Mouse (Mus musculus): Measurements from ENCODE around the gene Gosr1. TPM values are rescaled to one million over a fixed set of nuclear protein-coding genes. Genes with fewer than 3 reads are reported as not detected.
"Not testable (repeated sequence)": the region's sequence is repeated elsewhere in the genome, so short reads cannot be mapped to it uniquely, and the experiment has no call there.

Gene Gosr1
- 26.3 and 31.9 TPM in 2 replicates for polyA plus RNA-seq (2015; fragmentation: Nextera tagmentation; extraction: Ambion mirVana)

DNA sequence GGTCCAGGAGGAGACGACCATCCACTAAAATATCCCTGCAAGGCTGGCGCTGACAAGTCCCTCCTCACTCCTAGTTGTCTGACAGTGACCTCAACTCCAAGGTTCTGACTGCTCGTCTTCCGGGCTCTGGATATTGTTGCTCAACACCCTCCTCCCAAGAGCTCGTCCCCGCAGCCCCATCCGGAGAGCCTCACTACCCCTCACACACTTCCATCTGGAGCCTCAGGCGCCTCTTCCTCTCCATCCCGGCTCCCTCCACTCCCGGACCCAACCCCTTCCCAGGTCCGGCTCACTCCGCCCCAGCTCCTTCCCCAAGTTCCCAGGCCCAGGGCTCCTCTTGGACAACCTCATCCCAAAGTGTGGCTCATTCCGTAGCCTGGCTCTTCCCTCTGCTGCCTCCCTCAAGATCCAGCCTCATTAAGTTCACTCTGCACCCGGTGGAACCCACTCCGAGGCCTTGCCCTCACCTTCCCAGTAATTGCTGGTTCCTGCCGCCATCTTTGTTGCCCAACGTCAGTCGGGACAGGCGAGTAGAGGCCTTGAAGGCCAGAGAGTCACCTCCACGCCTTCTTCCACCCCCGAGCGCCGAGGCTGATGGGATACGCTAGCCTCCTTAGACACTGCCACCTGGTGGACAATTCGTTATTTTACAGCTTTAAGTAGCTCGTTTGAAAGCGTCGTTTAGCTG lies at the start of gene Gosr1:
TSS of gene Gosr1 (minus strand) at position 527 of the 688 bp plus-strand sequence.
- peak within 1 kb of the TSS; percentile 71 for H3K4me2 ChIP-seq
- peaks cover 26% of the 10 kb centered on the region for H3K36me3 ChIP-seq
- H3K27me3 ChIP-seq: no peaks in the 10 kb centered on the region
- peak within 1 kb of the TSS; percentile 72 for H3K4me3 ChIP-seq (replicated peaks)
- under 1% methylated on average over 28 of the region's 28 CpGs for WGBS
- peak within 1 kb of the TSS; percentile 76 for H3K27ac ChIP-seq
- peak; percentile 97 for ATAC-seq (replicated peaks; ENCODE audit: low FRiP score)
- H3K9me3 ChIP-seq (replicated peaks): no peaks in the 10 kb centered on the region
- peaks cover 3% of the 10 kb centered on the region; the same call in 1 of the 2 replicates for H3K4me1 ChIP-seq
- H3K9ac ChIP-seq: peak within 1 kb of the TSS; percentile 86

DNA sequence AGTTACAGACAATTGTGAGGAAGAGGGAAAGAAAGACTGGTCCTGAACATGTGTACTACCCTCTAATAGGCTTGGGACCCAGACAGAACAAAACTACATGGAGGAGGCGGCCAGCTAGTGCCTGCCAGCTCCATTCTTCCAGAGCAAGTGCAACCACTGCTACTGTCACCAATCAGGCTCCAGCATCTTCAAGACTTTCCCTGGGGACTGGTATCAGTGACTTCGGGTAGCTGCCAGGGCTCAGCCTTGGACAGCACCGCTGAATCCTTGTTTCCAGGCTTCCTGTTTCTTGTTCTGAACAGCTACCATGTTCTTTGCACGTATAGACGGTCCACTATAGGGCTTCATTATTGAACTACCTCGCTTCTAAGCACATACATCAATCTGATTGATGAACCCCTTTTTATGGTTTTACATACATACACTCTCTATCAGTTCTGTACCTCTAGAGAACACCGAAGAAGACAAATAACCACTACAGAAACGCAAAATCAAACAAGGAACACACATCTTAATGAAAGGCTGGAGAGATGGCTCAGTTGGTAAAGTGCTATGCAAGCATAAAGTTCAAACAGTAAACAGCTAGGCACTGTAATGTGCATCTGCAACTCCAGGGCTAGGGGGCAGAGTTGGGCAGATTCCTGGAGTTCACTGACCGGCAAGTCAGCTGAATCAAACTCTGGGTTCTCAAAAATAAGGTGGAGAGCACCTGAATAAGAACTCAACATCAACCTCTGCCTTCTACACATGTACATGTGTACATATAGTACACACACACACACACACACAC lies 47.5 kb upstream of the Gosr1 start:
- H3K4me1 ChIP-seq: 0 out of 2 replicates have a peak, but pooled peaks cover 4% of the 10 kb centered on the region
- no peaks in the 10 kb centered on the region for H3K27me3 ChIP-seq
- H3K9ac ChIP-seq: no peak overlapping the region
- 82% methylated on average over 9 of the region's 9 CpGs for WGBS
- H3K9me3 ChIP-seq (replicated peaks): no peaks in the 10 kb centered on the region
- H3K36me3 ChIP-seq: peaks cover 65% of the 10 kb centered on the region
- no peak overlapping the region for H3K27ac ChIP-seq
- ATAC-seq (replicated peaks; ENCODE audit: low FRiP score): no peak
- H3K4me2 ChIP-seq: no peak overlapping the region
- H3K4me3 ChIP-seq (replicated peaks): no peak overlapping the region

DNA sequence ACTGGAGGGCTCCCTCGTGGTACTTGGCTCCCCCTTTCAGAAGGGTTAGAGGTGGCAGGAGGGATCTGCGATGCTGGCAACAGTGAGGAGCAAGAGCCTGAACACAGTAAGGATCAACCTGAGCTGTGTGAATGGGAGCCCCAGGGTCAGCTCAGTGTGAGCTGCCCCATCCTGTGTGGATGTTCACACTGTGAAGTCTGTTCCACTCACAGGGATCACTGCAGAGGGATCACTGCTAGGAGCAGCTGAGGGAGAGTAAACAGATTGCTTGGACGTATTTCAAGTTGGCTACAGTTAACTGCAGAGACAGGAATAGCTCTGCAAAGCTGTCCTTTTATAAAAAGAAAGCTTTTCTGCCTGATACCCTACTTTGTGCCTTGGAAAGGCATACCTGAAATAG lies 46.1 kb upstream of the Gosr1 start:
- H3K9me3 ChIP-seq (replicated peaks): no peaks in the 10 kb centered on the region
- peaks cover 77% of the 10 kb centered on the region for H3K36me3 ChIP-seq
- H3K4me1 ChIP-seq: no peaks in the 10 kb centered on the region
- H3K4me3 ChIP-seq (replicated peaks): no peak overlapping the region
- 54% methylated on average over 3 of the region's 3 CpGs for WGBS
- H3K9ac ChIP-seq: no peak overlapping the region
- no peak overlapping the region for H3K27ac ChIP-seq
- H3K4me2 ChIP-seq: no peak overlapping the region
- no peaks in the 10 kb centered on the region for H3K27me3 ChIP-seq
- no peak for ATAC-seq (replicated peaks; ENCODE audit: low FRiP score)

DNA sequence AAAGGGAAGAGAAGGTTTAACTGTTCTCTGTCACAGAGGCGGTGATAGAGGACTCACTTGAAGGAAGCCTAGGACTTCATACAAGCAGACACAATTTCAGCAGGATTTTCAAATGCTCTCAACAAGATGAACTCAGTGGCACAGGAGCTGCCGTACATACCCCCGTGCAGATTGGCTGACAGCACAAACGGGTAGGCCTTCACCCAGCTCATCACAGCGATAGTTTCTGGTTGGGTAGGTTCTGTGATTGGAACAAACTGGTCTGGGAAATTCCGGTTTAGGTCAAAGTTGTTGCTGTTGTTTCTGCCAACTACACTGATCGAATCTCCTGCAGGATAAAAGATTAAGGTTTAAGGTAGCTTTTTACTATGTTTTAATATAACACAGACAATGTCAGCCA lies 45.2 kb upstream of the Gosr1 start:
- H3K4me3 ChIP-seq (replicated peaks): no peak overlapping the region
- no peak for ATAC-seq (replicated peaks; ENCODE audit: low FRiP score)
- H3K9me3 ChIP-seq (replicated peaks): no peaks in the 10 kb centered on the region
- H3K36me3 ChIP-seq: peaks cover 76% of the 10 kb centered on the region
- 87% methylated on average over 7 of the region's 7 CpGs for WGBS
- no peak overlapping the region for H3K4me2 ChIP-seq
- H3K4me1 ChIP-seq: no peaks in the 10 kb centered on the region
- no peak overlapping the region for H3K9ac ChIP-seq
- no peaks in the 10 kb centered on the region for H3K27me3 ChIP-seq
- H3K27ac ChIP-seq: no peak overlapping the region

DNA sequence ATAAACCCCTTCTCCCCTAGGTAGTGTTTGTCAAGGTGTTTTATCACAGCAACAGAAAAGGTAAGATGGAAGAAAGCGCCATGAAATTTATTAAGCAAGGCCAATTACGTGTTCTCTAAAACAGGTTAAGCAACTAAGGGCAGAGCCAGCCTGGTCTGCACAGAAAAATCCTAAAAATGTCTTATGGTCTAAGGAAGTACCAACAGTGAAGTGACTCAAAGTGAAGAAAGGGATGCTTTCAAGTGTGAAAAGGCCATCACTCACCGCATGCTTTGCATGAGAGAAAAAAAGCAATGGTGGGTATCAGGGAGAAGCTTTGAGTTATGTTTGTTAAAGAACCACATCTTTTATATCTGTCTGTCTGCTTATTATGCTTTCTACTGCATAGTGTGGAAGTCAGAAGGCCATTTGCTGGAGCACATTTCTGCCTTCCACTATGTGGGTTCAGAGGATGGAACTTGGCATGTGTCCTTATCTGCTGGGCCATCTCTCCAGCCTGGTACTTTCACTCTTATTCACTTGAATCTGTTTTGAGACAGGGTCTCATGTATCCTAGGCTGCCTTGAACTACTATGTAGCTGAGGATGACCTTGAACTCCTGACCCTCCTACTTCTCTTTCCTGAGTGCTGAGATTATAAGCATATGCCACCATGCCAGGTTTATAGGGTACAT lies 43.8 kb upstream of the Gosr1 start:
- H3K4me1 ChIP-seq: no peaks in the 10 kb centered on the region
- no peaks in the 10 kb centered on the region for H3K27me3 ChIP-seq
- 90% methylated on average over 3 of the region's 3 CpGs for WGBS
- no peak overlapping the region for H3K4me2 ChIP-seq
- no peak overlapping the region for H3K9ac ChIP-seq
- no peak for ATAC-seq (replicated peaks; ENCODE audit: low FRiP score)
- H3K4me3 ChIP-seq (replicated peaks): no peak overlapping the region
- peaks cover 77% of the 10 kb centered on the region for H3K36me3 ChIP-seq
- H3K9me3 ChIP-seq (replicated peaks): no peaks in the 10 kb centered on the region
- H3K27ac ChIP-seq: no peak overlapping the region

DNA sequence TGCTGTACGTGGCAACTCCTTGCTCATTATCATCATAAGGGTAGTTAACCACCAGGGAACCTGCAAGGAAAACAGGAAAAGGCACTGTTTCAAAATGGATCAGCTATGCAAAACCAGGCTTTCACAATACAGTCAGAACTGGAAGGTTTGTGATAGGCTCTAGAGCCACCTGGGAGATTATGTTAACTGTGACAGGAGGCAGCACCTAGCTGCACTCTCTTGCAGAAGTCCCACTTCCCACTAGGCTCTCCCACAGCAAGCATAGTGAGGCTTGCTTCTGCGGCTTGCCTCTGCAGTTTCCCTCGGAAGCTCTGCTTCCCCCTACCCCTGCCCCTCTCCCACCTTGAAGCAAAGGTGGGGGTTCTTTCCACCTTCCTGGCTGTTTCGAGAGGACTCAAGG lies 42.6 kb upstream of the Gosr1 start:
- H3K9me3 ChIP-seq (replicated peaks): no peaks in the 10 kb centered on the region
- H3K4me2 ChIP-seq: no peak overlapping the region
- no peak overlapping the region for H3K9ac ChIP-seq
- no peak overlapping the region for H3K27ac ChIP-seq
- H3K27me3 ChIP-seq: no peaks in the 10 kb centered on the region
- no peak for ATAC-seq (replicated peaks; ENCODE audit: low FRiP score)
- H3K4me1 ChIP-seq: no peaks in the 10 kb centered on the region
- 85% methylated on average over 4 of the region's 4 CpGs for WGBS
- no peak overlapping the region for H3K4me3 ChIP-seq (replicated peaks)
- H3K36me3 ChIP-seq: peaks cover 82% of the 10 kb centered on the region

DNA sequence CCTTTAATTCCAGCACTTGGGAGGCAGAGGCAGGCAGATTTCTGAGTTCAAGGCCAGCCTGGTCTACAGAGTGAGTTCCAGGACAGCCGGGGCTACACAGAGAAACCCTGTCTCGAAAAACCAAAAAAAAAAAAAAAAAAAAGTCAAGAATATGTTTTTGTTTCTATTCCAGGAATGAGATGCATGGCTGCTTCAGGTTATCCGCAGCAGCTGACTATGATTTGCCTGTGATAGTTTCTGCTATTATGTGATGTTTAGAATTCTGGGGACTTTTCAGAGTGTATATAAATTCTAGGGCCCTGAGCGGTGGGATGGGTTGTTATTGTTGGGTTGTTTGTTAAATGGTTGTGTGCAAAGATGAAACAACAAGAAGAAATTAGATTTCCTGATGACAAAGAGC lies 41.7 kb upstream of the Gosr1 start:
- H3K27me3 ChIP-seq; H3K4me1 ChIP-seq; H3K4me3 ChIP-seq (replicated peaks); ATAC-seq (replicated peaks; ENCODE audit: low FRiP score); H3K9me3 ChIP-seq (replicated peaks); H3K27ac ChIP-seq; H3K9ac ChIP-seq; H3K4me2 ChIP-seq: not testable (repeated sequence)
- H3K36me3 ChIP-seq: peaks cover 76% of the 10 kb centered on the region
- WGBS: 92% methylated on average over 4 of the region's 4 CpGs

DNA sequence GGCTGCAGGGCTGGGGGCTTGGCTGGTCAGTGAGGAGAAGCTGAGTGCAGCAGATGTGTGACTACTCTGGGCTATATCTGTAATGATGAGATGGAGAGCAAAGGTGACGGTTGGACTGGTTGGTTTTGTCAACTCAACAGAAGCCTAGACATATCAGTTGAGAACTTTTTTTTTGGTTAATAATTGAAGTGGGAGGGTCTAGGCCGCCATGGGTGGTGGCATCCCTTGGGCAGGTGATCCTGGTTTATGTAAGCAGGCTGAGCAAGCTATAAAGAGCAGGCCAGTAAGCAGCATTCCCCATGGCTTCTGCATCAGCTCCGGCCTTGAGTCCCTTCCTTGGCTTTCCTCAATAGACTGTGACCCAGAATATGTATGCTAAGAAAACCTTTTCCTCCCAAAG lies 39.9 kb upstream of the Gosr1 start:
- Histone ChIP-seq H3K27ac (no peak overlapping the region), H3K9me3 (replicated peaks) (no peaks in the 10 kb centered on the region), H3K9ac (no peak overlapping the region), H3K4me3 (replicated peaks) (no peak overlapping the region), H3K27me3 (no peaks in the 10 kb centered on the region), H3K36me3 (peaks cover 78% of the 10 kb centered on the region), H3K4me2 (no peak overlapping the region), H3K4me1 (no peaks in the 10 kb centered on the region)
- no peak for ATAC-seq (replicated peaks; ENCODE audit: low FRiP score)
- 87% methylated on average over 3 of the region's 3 CpGs for WGBS

DNA sequence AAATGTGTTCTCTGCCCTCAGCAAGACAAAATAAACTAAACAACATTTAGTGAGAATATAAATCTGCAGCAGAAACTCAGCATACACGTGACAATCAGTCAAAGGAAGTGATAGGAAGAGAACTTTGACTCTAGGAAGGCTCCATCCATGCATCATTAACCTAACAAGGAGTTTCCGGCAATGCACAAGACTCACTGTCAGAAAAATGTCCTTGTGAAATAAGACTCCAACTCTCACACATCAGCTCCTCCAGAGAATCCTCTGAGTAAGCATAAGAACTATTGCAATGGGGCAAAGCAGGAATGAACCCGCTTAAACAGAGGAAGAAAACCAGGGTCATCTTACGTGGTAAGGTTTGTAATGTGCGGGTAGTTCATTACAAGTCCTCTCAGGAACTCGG lies 33.9 kb upstream of the Gosr1 start:
- no peak for ATAC-seq (replicated peaks; ENCODE audit: low FRiP score)
- 58% methylated on average over 6 of the region's 6 CpGs for WGBS
- H3K27me3 ChIP-seq: no peaks in the 10 kb centered on the region
- H3K36me3 ChIP-seq: peaks cover 78% of the 10 kb centered on the region
- no peaks in the 10 kb centered on the region for H3K9me3 ChIP-seq (replicated peaks)
- no peak overlapping the region for H3K4me3 ChIP-seq (replicated peaks)
- H3K4me2 ChIP-seq: no peak overlapping the region
- H3K9ac ChIP-seq: no peak overlapping the region
- 0 out of 2 replicates have a peak, but pooled peaks cover 5% of the 10 kb centered on the region for H3K4me1 ChIP-seq
- H3K27ac ChIP-seq: 0 out of 2 replicates have a peak overlapping the region, but pooled peaks have one; percentile 20

DNA sequence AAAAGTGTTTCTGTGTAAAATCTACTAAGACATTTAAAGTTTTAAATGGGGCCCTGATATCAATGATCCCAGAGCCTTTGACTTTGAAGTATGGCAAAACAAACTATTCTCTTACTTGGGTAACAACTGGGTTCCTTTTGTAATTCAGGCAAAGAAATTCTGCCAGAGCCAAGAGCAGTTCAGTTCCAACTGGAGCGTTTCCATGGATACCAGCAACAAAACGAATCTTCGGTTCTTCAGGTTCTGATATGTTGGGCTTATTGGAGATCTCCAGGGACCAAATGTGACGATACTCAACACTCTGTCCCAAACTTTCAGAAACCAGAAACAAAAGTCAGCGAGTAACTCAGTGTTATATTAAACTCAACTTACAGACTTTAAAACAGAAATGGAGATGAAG lies 31.9 kb upstream of the Gosr1 start:
- no peak overlapping the region for H3K4me2 ChIP-seq
- peaks cover 83% of the 10 kb centered on the region for H3K36me3 ChIP-seq
- no peaks in the 10 kb centered on the region for H3K27me3 ChIP-seq
- no peak for ATAC-seq (replicated peaks; ENCODE audit: low FRiP score)
- H3K9me3 ChIP-seq (replicated peaks): no peaks in the 10 kb centered on the region
- H3K9ac ChIP-seq: no peak overlapping the region
- no peak overlapping the region for H3K4me3 ChIP-seq (replicated peaks)
- no peak overlapping the region for H3K27ac ChIP-seq
- 0 out of 2 replicates have a peak, but pooled peaks cover 5% of the 10 kb centered on the region for H3K4me1 ChIP-seq
- WGBS: 94% methylated on average over 5 of the region's 5 CpGs

DNA sequence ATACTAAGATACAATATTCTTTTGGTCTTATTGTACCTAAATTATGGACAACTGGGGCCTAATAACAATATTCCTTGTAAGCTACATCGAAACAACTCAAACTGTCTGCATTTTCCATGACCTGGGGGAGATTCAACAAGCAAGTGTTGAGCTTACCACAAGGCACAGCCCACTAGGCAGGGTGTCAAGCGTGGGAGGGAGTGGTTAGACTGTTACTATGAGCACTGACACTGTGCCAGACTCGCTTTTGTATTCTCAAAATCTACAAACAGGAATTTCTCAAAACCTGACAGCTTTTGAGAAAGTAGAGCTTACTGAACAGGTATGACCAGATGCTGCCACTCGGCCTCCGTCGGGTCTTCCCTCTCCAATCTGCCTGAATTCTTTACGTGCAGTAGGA lies 28.0 kb upstream of the Gosr1 start:
- no peak overlapping the region for H3K4me3 ChIP-seq (replicated peaks)
- peaks cover 75% of the 10 kb centered on the region for H3K36me3 ChIP-seq
- H3K4me1 ChIP-seq: no peaks in the 10 kb centered on the region
- H3K27me3 ChIP-seq: no peaks in the 10 kb centered on the region
- no peak overlapping the region for H3K4me2 ChIP-seq
- H3K9ac ChIP-seq: no peak overlapping the region
- ATAC-seq (replicated peaks; ENCODE audit: low FRiP score): no peak
- 83% methylated on average over 7 of the region's 7 CpGs for WGBS
- H3K9me3 ChIP-seq (replicated peaks): no peaks in the 10 kb centered on the region
- no peak overlapping the region for H3K27ac ChIP-seq

DNA sequence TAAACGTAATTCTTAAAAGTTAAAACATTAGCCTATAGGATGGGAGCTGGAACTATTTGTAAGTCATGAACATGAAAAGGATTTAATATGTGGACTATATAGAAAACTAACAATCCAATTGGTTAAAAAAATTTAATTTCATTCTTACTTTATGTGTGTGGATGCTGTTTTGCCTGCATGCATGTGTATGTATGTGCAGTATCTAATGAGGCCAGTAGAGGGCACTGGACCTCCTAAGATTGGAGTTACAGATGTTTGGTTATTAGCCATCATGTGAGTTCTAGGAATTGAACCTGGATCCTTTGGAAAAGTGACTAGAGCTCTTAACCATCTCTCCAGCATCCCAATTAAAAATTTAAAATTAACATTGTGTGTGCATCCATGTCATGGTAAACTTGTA lies 25.9 kb upstream of the Gosr1 start:
- ATAC-seq (replicated peaks; ENCODE audit: low FRiP score): no peak
- H3K36me3 ChIP-seq: peaks cover 80% of the 10 kb centered on the region
- no peaks in the 10 kb centered on the region for H3K4me1 ChIP-seq
- H3K9me3 ChIP-seq (replicated peaks): no peaks in the 10 kb centered on the region
- H3K4me3 ChIP-seq (replicated peaks): no peak overlapping the region
- H3K4me2 ChIP-seq: no peak overlapping the region
- 70% methylated on average over 1 of the region's 1 CpGs for WGBS
- H3K27ac ChIP-seq: no peak overlapping the region
- H3K9ac ChIP-seq: no peak overlapping the region
- no peaks in the 10 kb centered on the region for H3K27me3 ChIP-seq
